Mouse (Mus musculus): ENCODE measurements around the gene Serpine1.

- no peak for TF ChIP-seq POLR2A (IDR thresholded peaks at IDR 0.05; ENCODE audit: borderline replicate concordance, low read depth, low read length)
- no peak for TF ChIP-seq CTCF (IDR thresholded peaks at IDR 0.05; ENCODE audit: low read depth, low read length)
Observed at GRCm38 (mm10) chr5:137091560-137091959, 19.5 kb upstream of the Serpine1 start.
